Mouse (Mus musculus): ENCODE measurements around the gene Eme1.

DNA sequence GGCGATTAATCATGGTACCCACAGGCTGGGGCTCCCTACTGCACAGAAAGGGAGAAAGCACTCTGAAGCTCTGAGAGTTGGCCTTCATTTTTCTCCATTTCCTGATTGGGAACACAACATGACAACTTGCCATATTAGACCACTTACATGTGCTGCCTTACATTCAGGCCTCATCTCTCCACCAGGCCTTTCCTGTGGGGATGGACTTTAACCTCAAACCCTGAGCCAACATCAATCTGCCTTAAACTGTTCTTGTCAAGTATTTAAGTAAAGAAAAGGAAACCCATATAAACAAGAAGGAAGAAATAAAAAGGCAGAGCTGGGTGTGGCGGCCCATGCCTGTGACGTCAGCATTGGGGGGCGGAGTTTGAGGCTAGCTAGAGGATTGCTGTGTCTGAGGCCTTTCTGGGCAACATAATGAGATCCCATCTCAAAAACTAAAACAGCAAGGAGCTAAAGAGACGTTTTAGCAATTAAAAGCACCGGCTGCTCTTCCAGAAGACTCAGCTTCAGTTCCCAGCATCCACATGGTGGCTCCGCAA, 57.4 kb downstream of the Eme1 start:
- no peak for TF ChIP-seq CTCF (IDR thresholded peaks at IDR 0.05; ENCODE audit: low read depth, low read length)
- TF ChIP-seq GATA1 (IDR thresholded peaks at IDR 0.05; ENCODE audit: borderline replicate concordance, low read length), result no peak
- no peak for TF ChIP-seq TAL1 (conservative IDR thresholded peaks at IDR 0.05; ENCODE audit: low read depth, low read length)
- TF ChIP-seq POLR2AphosphoS5 (IDR thresholded peaks at IDR 0.05; ENCODE audit: insufficient replicate concordance, low read depth, low read length), result no peak
